Mouse (Mus musculus) testis, adult 2 months (tissue): ENCODE data around the gene Ubash3b.

Experiments used
- CTCF ChIP-seq: fragments of 200-500 bp; IDR thresholded peaks from 2 replicates; pipeline ENCODE4 v1.5.1; 2012; ENCODE audit warnings: low read depth, mild to moderate bottlenecking, inconsistent platforms, low read length, moderate library complexity; ENCODE audit not compliant: control insufficient read depth, insufficient read depth, insufficient replicate concordance
- POLR2A ChIP-seq: fragments of 200-500 bp; IDR thresholded peaks from 2 replicates; pipeline ENCODE4 v1.6.1; 2012; ENCODE audit warnings: low read depth, mild to moderate bottlenecking, inconsistent platforms, low read length, moderate library complexity; ENCODE audit not compliant: control insufficient read depth

- TF ChIP-seq POLR2A, result no peak
- TF ChIP-seq CTCF, result no peak
These were observed 3.5 kb downstream of the Ubash3b start for GRCm38 (mm10) chr9:41157872-41158567.
